Mouse (Mus musculus): Measurements from ENCODE around the gene Obp2a. TPM values are rescaled to one million over a fixed set of nuclear protein-coding genes. Genes with fewer than 3 reads are reported as not detected.
"Not testable (repeated sequence)": the region's sequence is repeated elsewhere in the genome, so short reads cannot be mapped to it uniquely, and the experiment has no call there.

The Obp2a gene
- total RNA-seq, 2 experiments from 2014 or later: not detected

GRCm38 (mm10) chr2:25709791-25710190 lies 9.9 kb downstream of the Obp2a start:
- not testable (repeated sequence) for DNase-seq

- DNase-seq: not testable (repeated sequence)
Measured at GRCm38 (mm10) chr2:25711641-25712040, 11.8 kb downstream of the Obp2a start.

GRCm38 (mm10) chr2:25717222-25717621 lies 17.4 kb downstream of the Obp2a start:
- DNase-seq: no peak

- no peak for DNase-seq
Measured at GRCm38 (mm10) chr2:25733199-25733930, 33.5 kb downstream of the Obp2a start.

- not testable (repeated sequence) for DNase-seq
Measured at GRCm38 (mm10) chr2:25736709-25737108, 36.9 kb downstream of the Obp2a start, which contains the start of gene Obp2b. Obp2b (plus strand) TSS chr2:25737009.

- DNase-seq: no peak
Measured at GRCm38 (mm10) chr2:25741671-25742070, 41.8 kb downstream of the Obp2a start.

Other genes starting within 250 kb of the Obp2a start
- under 1 TPM in 1 of 2 experiments, not detected in 1; 0.52 TPM for gene Clic3, start 243.2 kb upstream of the Obp2a start, total RNA-seq (2021)
- gene Paxx, start 238.9 kb upstream of the Obp2a start, total RNA-seq (2021): 10 to 100 TPM; 23.5 to 25.2 TPM
- 1 to 10 TPM; 1.7 to 9.6 TPM for gene Ptgds, start 230.0 kb upstream of the Obp2a start, total RNA-seq (2021)
- gene Lcn12, start 206.1 kb upstream of the Obp2a start, total RNA-seq (2021): not detected
- 10 to 100 TPM; 65.5 to 66.7 TPM for gene Fbxw5, start 199.3 kb upstream of the Obp2a start, total RNA-seq (2021)
- 1 to 10 TPM; 1.4 to 2.0 TPM for gene C8g, start 198.3 kb upstream of the Obp2a start, total RNA-seq (2021)
- gene Traf2, start 153.1 kb upstream of the Obp2a start, total RNA-seq (2021): 10 to 100 TPM; 13.3 to 16.4 TPM
- gene Edf1, start 142.2 kb upstream of the Obp2a start, total RNA-seq (2021): 100 to 1,000 TPM; 177 to 185 TPM
- 1 to 10 TPM; 2.7 to 4.1 TPM for gene Mamdc4, start 125.2 kb upstream of the Obp2a start, total RNA-seq (2021)
- gene Phpt1, start 124.8 kb upstream of the Obp2a start, total RNA-seq (2021): 10 to 100 TPM; 45.8 to 49.0 TPM
- gene Ajm1, start 118.3 kb upstream of the Obp2a start, total RNA-seq (2021): under 1 TPM; 0.14 to 0.38 TPM
- gene Rabl6, start 91.5 kb upstream of the Obp2a start, total RNA-seq (2021): 10 to 100 TPM; 49.6 to 58.7 TPM
- gene Ccdc183, start 82.4 kb upstream of the Obp2a start, total RNA-seq (2021): not detected
- gene Tmem141, start 78.0 kb upstream of the Obp2a start, total RNA-seq (2021): 10 to 100 TPM; 12.2 to 13.9 TPM
- gene Fcna, start 72.0 kb upstream of the Obp2a start, total RNA-seq (2021): 1 to 10 TPM; 5.6 to 6.5 TPM
- gene Lcn8, start 46.9 kb upstream of the Obp2a start, total RNA-seq (2021): 10 to 100 TPM; 27.7 to 36.4 TPM
- not detected for gene Lcn5, start 42.1 kb upstream of the Obp2a start, total RNA-seq (2021)
- gene Lcn6, start 23.3 kb upstream of the Obp2a start, total RNA-seq (2021): not detected
- not detected for gene Lcn10, start 17.3 kb upstream of the Obp2a start, total RNA-seq (2021)
- gene Bmyc, start 6.7 kb downstream of the Obp2a start, total RNA-seq (2021): 10 to 100 TPM; 18.3 to 20.4 TPM
- not detected for gene Obp2b, start 37.0 kb downstream of the Obp2a start, total RNA-seq (2021)
- gene Lcn3, start 65.5 kb downstream of the Obp2a start, total RNA-seq (2021): not detected
- gene Lcn11, start 77.0 kb downstream of the Obp2a start, total RNA-seq (2021): not detected
- gene Gm13539, start 82.2 kb downstream of the Obp2a start, total RNA-seq (2021): not detected
- gene Glt6d1, start 115.8 kb downstream of the Obp2a start, total RNA-seq (2021): not detected
- not detected for gene Lcn9, start 123.1 kb downstream of the Obp2a start, total RNA-seq (2021)
- gene Sohlh1, start 147.2 kb downstream of the Obp2a start, total RNA-seq (2021): not detected
- gene Kcnt1, start 163.7 kb downstream of the Obp2a start, total RNA-seq (2021): under 1 TPM; 0.12 to 0.34 TPM

Measured in gastrocnemius, postnatal 10 days (tissue).